Mouse (Mus musculus): Measurements from ENCODE around the gene 1700129C05Rik.

Gene 1700129C05Rik

GRCm38 (mm10) chr14:59142793-59143192 is at the start of gene 1700129C05Rik:
TSS of gene 1700129C05Rik (minus strand) at chr14:59142893.
- no peak for DNase-seq (ENCODE audit: low spot score in 2 of 2)

- DNase-seq (ENCODE audit: low spot score in 2 of 2), result no peak
These were observed 43.4 kb upstream of the 1700129C05Rik start for GRCm38 (mm10) chr14:59186121-59186520.

GRCm38 (mm10) chr14:59185514-59185913 is 42.8 kb upstream of the 1700129C05Rik start:
- DNase-seq (ENCODE audit: low spot score in 2 of 2), result no peak

- no peak for DNase-seq (ENCODE audit: low spot score in 2 of 2)
These were observed 40.0 kb upstream of the 1700129C05Rik start for GRCm38 (mm10) chr14:59182732-59183131.

- DNase-seq (ENCODE audit: low spot score in 2 of 2), result no peak
These were observed 36.0 kb upstream of the 1700129C05Rik start, which contains the start of gene Gm5142 for GRCm38 (mm10) chr14:59178649-59179048. TSS of gene Gm5142 (minus strand) at chr14:59178749.

- DNase-seq (ENCODE audit: low spot score in 2 of 2), result no peak
These were observed 14.5 kb upstream of the 1700129C05Rik start for GRCm38 (mm10) chr14:59157016-59157698.

GRCm38 (mm10) chr14:59155589-59155988 is 12.9 kb upstream of the 1700129C05Rik start:
- DNase-seq (ENCODE audit: low spot score in 2 of 2), result no peak

- no peak for DNase-seq (ENCODE audit: low spot score in 2 of 2)
These were observed 28.4 kb downstream of the 1700129C05Rik start for GRCm38 (mm10) chr14:59114281-59114680.

GRCm38 (mm10) chr14:59104006-59104605 is 38.6 kb downstream of the 1700129C05Rik start:
- DNase-seq (ENCODE audit: low spot score in 2 of 2), result no peak

GRCm38 (mm10) chr14:59093601-59094000 is 49.1 kb downstream of the 1700129C05Rik start:
- no peak for DNase-seq (ENCODE audit: low spot score in 2 of 2)

- no peak for DNase-seq (ENCODE audit: low spot score in 2 of 2)
These were observed 58.3 kb downstream of the 1700129C05Rik start for GRCm38 (mm10) chr14:59084396-59084795.

Measured in spleen, postnatal 4 days (tissue).